Mouse (Mus musculus): ENCODE measurements around the gene Tmem11. TPM values are rescaled to one million over a fixed set of nuclear protein-coding genes. Genes with fewer than 3 reads are reported as not detected.

The Tmem11 gene
- 32.5 and 38.0 TPM in 2 replicates for total RNA-seq (2014; fragmentation: Nextera tagmentation)
- 56.3 and 60.2 TPM in 2 replicates for total RNA-seq (2017)
- 29.6 and 29.8 TPM in 2 replicates for polyA plus RNA-seq (2012)

DNA sequence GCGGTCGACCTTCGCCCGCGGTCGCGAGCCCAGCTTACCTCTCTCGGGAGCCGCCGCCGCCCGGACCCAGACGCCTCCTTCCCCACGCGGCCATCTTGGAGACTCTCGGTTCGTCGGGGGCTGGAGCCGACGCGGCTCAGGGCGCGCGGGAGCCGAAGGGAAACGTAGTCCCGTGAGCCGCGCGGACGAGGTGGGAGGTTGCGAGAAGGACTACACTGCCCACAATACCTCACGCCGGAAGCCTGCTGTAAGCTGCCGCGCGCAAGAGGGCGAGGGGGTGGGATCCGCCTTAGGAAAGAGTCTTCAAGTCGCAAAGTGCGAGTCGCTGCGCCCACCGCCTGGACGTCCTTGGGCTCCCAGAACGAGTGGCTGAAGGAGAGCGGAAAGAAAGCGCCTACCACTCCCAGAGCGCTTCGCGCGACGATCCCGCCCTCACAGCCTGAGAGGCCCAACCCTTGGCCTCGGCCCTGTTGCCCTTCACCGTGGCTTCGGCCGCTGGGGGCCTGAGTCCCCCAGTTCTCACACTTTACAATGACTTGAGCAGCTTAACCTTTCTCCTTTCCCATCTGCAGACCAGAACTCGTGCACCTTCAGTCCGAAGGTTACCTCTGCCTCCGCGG, at the start of gene Tmem11:
Gene Tmem11, minus strand, starts transcription at position 598 of the 620 bp plus-strand sequence.
- Histone ChIP-seq H3K4me3 (ENCODE audit: low read depth, low read length) (peak within 1 kb of the TSS; percentile 86), H3K36me3 (replicated peaks) (peaks cover 50% of the 10 kb centered on the region), H3K4me1 (ENCODE audit: insufficient read depth, low read depth, low read length) (peaks cover 60% of the 10 kb centered on the region), H3K27me3 (ENCODE audit: insufficient read depth, low read length) (no peaks in the 10 kb centered on the region), H3K9me3 (replicated peaks) (no peaks in the 10 kb centered on the region)
- ATAC-seq (ENCODE audit: extremely low read depth, insufficient number of reproducible peaks, low FRiP score, poor library complexity, severe bottlenecking): peak; percentile 96
- no peak for TF ChIP-seq CTCF (IDR thresholded peaks at IDR 0.05; ENCODE audit: low read depth, low read length)
- no peak for TF ChIP-seq GATA1 (IDR thresholded peaks at IDR 0.05; ENCODE audit: borderline replicate concordance, low read length)
- TF ChIP-seq TAL1 (conservative IDR thresholded peaks at IDR 0.05; ENCODE audit: low read depth, low read length): no peak
- TF ChIP-seq POLR2AphosphoS5 (IDR thresholded peaks at IDR 0.05; ENCODE audit: insufficient replicate concordance, low read depth, low read length): no peak
- TF ChIP-seq GATA2 (IDR thresholded peaks at IDR 0.05; ENCODE audit: borderline replicate concordance, low read depth, low read length): no peak
- DNase-seq (ENCODE audit: low spot score): peak; percentile 90

DNA sequence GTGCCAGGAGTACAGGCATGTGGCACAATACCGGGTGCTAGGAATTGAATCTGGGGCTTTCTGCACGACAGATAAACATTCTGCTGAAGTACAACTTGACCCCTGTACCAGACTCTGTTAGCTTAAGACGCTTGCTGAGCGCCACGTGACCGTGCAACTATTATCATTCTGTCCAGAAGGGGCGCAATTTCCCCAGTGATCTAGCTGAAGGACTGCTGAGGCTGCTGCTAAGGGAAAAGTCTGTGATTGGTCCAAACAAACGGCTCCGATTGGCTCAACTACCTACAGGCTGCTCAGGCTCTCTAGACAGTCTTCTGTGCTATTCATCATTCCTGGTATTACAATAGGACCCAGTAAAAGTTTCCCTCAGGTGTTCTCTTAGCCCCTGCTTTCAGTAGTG, 48.2 kb upstream of the Tmem11 start:
- Histone ChIP-seq H3K27me3 (ENCODE audit: insufficient read depth, low read length) (no peaks in the 10 kb centered on the region), H3K9me3 (replicated peaks) (no peaks in the 10 kb centered on the region), H3K4me1 (ENCODE audit: insufficient read depth, low read depth, low read length) (peaks cover 42% of the 10 kb centered on the region), H3K4me3 (ENCODE audit: low read depth, low read length) (no peak overlapping the region), H3K36me3 (replicated peaks) (peaks cover 56% of the 10 kb centered on the region)
- DNase-seq (ENCODE audit: low spot score) (peak; percentile 88), ATAC-seq (ENCODE audit: extremely low read depth, insufficient number of reproducible peaks, low FRiP score, poor library complexity, severe bottlenecking) (peak; percentile 31; the same call in 1 of the 2 replicates)
- TF ChIP-seq CTCF (IDR thresholded peaks at IDR 0.05; ENCODE audit: low read depth, low read length) (peak; percentile 78), TAL1 (conservative IDR thresholded peaks at IDR 0.05; ENCODE audit: low read depth, low read length) (no peak), GATA2 (IDR thresholded peaks at IDR 0.05; ENCODE audit: borderline replicate concordance, low read depth, low read length) (no peak), GATA1 (IDR thresholded peaks at IDR 0.05; ENCODE audit: borderline replicate concordance, low read length) (no peak)

DNA sequence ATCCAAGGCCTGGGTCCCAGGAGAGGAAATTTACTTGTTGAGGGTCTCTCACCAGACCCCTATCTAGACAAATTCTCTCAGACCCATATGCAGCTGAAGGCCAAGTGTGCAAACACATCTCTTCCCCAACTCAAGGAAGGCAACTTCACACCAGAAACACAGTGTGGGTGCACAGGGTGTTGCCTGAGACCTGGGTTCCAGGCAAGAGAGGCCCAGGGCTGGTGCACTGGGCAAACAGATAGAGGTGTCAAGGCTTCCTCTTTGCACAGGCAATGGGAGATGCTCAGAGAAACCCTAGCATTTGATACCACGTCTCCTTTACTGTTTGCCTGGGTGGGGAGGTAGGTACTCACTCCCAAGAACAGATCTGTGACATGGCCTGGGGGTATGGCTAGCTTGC, 45.9 kb upstream of the Tmem11 start:
- TF ChIP-seq TAL1 (conservative IDR thresholded peaks at IDR 0.05; ENCODE audit: low read depth, low read length) (no peak), GATA2 (IDR thresholded peaks at IDR 0.05; ENCODE audit: borderline replicate concordance, low read depth, low read length) (no peak), GATA1 (IDR thresholded peaks at IDR 0.05; ENCODE audit: borderline replicate concordance, low read length) (no peak), POLR2AphosphoS5 (IDR thresholded peaks at IDR 0.05; ENCODE audit: insufficient replicate concordance, low read depth, low read length) (no peak)
- Histone ChIP-seq H3K27me3 (ENCODE audit: insufficient read depth, low read length) (no peaks in the 10 kb centered on the region), H3K36me3 (replicated peaks) (peaks cover 67% of the 10 kb centered on the region), H3K4me3 (ENCODE audit: low read depth, low read length) (no peak overlapping the region), H3K9me3 (replicated peaks) (no peaks in the 10 kb centered on the region), H3K4me1 (ENCODE audit: insufficient read depth, low read depth, low read length) (peaks cover 23% of the 10 kb centered on the region)
- ATAC-seq (ENCODE audit: extremely low read depth, insufficient number of reproducible peaks, low FRiP score, poor library complexity, severe bottlenecking) (no peak), DNase-seq (ENCODE audit: low spot score) (no peak)

DNA sequence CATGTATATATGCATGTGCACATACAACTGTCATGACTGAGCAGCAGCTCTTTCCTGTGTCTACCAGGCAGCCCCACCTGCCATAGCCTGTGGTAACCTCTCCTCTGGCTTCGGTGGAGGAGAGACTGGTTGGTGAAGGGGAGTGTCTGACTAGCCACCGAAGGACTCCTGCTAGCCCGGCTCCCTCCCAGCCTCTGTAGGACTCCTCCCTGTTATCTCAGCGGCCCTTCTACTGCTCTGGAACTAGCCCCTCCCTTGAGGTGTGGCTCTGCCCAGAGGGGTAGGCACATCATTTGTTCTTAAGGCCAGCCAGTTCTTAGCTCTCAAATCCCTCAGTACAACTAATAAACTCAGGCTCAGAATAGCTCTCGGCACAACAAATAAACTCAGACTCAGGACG, 45.4 kb upstream of the Tmem11 start:
- TF ChIP-seq GATA2 (IDR thresholded peaks at IDR 0.05; ENCODE audit: borderline replicate concordance, low read depth, low read length) (no peak), POLR2AphosphoS5 (IDR thresholded peaks at IDR 0.05; ENCODE audit: insufficient replicate concordance, low read depth, low read length) (no peak), GATA1 (IDR thresholded peaks at IDR 0.05; ENCODE audit: borderline replicate concordance, low read length) (no peak), CTCF (IDR thresholded peaks at IDR 0.05; ENCODE audit: low read depth, low read length) (no peak), TAL1 (conservative IDR thresholded peaks at IDR 0.05; ENCODE audit: low read depth, low read length) (no peak)
- Histone ChIP-seq H3K4me1 (ENCODE audit: insufficient read depth, low read depth, low read length) (peaks cover 22% of the 10 kb centered on the region), H3K27me3 (ENCODE audit: insufficient read depth, low read length) (no peaks in the 10 kb centered on the region), H3K9me3 (replicated peaks) (no peaks in the 10 kb centered on the region), H3K36me3 (replicated peaks) (peaks cover 67% of the 10 kb centered on the region), H3K4me3 (ENCODE audit: low read depth, low read length) (no peak overlapping the region)
- 0 out of 2 replicates have a peak, but pooled peaks have one; percentile 15 for ATAC-seq (ENCODE audit: extremely low read depth, insufficient number of reproducible peaks, low FRiP score, poor library complexity, severe bottlenecking)
- DNase-seq (ENCODE audit: low spot score): no peak

DNA sequence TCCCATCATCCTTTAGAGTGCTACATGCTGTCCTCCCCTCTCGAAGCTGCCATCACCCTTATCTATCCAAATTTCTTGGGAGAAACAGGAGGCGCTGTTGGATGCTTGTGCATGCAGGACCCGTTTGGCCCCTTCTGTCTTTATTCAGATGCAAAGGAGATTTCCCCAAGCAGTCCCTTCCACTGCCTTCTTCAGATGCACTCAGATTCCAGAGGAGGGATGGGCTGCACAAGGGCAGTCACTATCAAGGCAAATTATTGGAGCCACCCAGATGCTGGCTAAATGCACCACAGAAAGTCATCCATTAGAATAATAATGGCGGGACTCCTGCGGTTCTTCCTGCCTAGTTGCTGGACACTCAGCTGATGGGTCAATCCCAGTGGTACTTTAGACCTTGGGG, 43.9 kb upstream of the Tmem11 start:
- no peak overlapping the region for H3K4me3 ChIP-seq (ENCODE audit: low read depth, low read length)
- peaks cover 22% of the 10 kb centered on the region for H3K4me1 ChIP-seq (ENCODE audit: insufficient read depth, low read depth, low read length)
- DNase-seq (ENCODE audit: low spot score) (no peak), ATAC-seq (ENCODE audit: extremely low read depth, insufficient number of reproducible peaks, low FRiP score, poor library complexity, severe bottlenecking) (no peak)
- no peaks in the 10 kb centered on the region for H3K27me3 ChIP-seq (ENCODE audit: insufficient read depth, low read length)
- no peak for TF ChIP-seq GATA2 (IDR thresholded peaks at IDR 0.05; ENCODE audit: borderline replicate concordance, low read depth, low read length)
- no peak for TF ChIP-seq CTCF (IDR thresholded peaks at IDR 0.05; ENCODE audit: low read depth, low read length)
- peaks cover 56% of the 10 kb centered on the region for H3K36me3 ChIP-seq (replicated peaks)
- H3K9me3 ChIP-seq (replicated peaks): no peaks in the 10 kb centered on the region

DNA sequence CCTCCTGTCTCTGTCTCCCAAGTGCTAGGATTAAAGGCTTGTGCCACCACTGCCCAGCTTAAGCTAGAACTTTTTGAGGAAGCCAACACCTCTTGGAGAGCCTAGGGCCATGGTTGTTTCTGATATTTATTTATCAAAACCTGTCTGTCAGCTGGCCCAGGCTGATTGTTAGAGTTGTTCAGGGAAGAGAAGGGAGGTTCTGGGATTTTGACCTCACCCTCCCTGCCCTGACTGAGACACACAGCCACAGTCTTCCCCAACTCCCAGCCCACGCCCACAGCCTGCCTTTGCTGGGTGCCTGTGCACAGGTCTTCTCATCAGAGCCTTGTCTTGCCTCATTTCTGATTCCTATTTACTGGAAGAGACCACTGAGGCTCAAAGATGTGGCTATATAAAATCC, 43.1 kb upstream of the Tmem11 start:
- TF ChIP-seq GATA1 (IDR thresholded peaks at IDR 0.05; ENCODE audit: borderline replicate concordance, low read length) (no peak), TAL1 (conservative IDR thresholded peaks at IDR 0.05; ENCODE audit: low read depth, low read length) (no peak), CTCF (IDR thresholded peaks at IDR 0.05; ENCODE audit: low read depth, low read length) (no peak)
- Histone ChIP-seq H3K4me3 (ENCODE audit: low read depth, low read length) (no peak overlapping the region), H3K27me3 (ENCODE audit: insufficient read depth, low read length) (no peaks in the 10 kb centered on the region), H3K36me3 (replicated peaks) (peaks cover 52% of the 10 kb centered on the region), H3K9me3 (replicated peaks) (no peaks in the 10 kb centered on the region), H3K4me1 (ENCODE audit: insufficient read depth, low read depth, low read length) (peaks cover 17% of the 10 kb centered on the region)
- DNase-seq (ENCODE audit: low spot score): no peak
- ATAC-seq (ENCODE audit: extremely low read depth, insufficient number of reproducible peaks, low FRiP score, poor library complexity, severe bottlenecking): no peak

Data from G1E (cell line).